Mouse (Mus musculus) ES-Bruce4 (cell line): ENCODE data around the gene E330017A01Rik.

Experiments
- CTCF ChIP-seq: IDR thresholded peaks from one replicate; pipeline ENCODE4 v1.8.1; 2011; ENCODE audit warnings: low read depth, low read length
- EP300 ChIP-seq: IDR thresholded peaks from 2 replicates; pipeline ENCODE4 v1.6.1; 2011; ENCODE audit warnings: low read depth, low read length; ENCODE audit not compliant: insufficient read depth
- POLR2A ChIP-seq: IDR thresholded peaks from one replicate; pipeline ENCODE4 v1.8.1; 2011; ENCODE audit warnings: low read length; ENCODE audit not compliant: insufficient read depth

DNA sequence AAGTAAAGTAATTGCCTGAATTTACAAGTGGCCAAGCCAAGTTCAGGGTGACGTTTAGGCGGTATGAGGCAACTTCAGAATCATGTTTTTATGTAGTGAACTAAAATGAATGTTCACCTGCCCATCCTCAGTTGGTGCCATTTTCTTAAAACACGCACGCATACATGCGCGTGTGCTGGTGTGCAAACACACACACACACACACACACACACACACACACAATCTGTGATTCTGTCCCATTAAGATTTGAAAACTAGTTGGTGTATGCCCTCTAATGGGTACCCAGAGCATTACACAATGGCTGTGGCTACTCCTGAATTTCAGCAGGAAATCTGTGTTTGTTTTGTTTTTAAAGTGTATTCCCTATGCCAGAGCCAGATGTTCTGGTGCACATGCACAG lies 14.6 kb downstream of the E330017A01Rik start:
- TF ChIP-seq CTCF (no peak), EP300 (no peak), POLR2A (no peak)
